Mouse (Mus musculus) MEL (cell line): Measurements from ENCODE around the gene Tmbim4.

Experiments used
- CHD1 ChIP-seq: IDR thresholded peaks from 2 replicates; pipeline ENCODE4 v1.6.1; 2012; ENCODE audit warnings: low read depth, mild to moderate bottlenecking, inconsistent platforms, low read length, improper control_type of control experiment
- CTCF ChIP-seq, 3 experiments: IDR thresholded peaks in 2 of 3; conservative IDR thresholded peaks in 1 of 3; 2 replicates each; pipeline ENCODE4 v1.5.1; 2011 to 2012; ENCODE audit warnings: low read length in 3 of 3, low read depth in 2 of 3, mild to moderate bottlenecking in 2 of 3, improper control_type of control experiment in 1 of 3, inconsistent platforms in 1 of 3, mixed read lengths in 1 of 3, moderate library complexity in 1 of 3; ENCODE audit not compliant: control insufficient read depth in 1 of 3, insufficient read depth in 1 of 3, poor library complexity in 1 of 3, severe bottlenecking in 1 of 3
- E2F4 ChIP-seq: IDR thresholded peaks from 2 replicates; pipeline ENCODE4 v1.6.1; 2011; ENCODE audit warnings: low read depth, low read length, improper control_type of control experiment, borderline replicate concordance
- EP300 ChIP-seq, 2 experiments: IDR thresholded peaks; 2 replicates each; pipeline ENCODE4 v1.6.1; 2011; ENCODE audit warnings: improper control_type of control experiment in 2 of 2, low read length in 2 of 2, low read depth in 1 of 2, mild to moderate bottlenecking in 1 of 2
- GATA1 ChIP-seq: IDR thresholded peaks from 2 replicates; pipeline ENCODE4 v1.6.1; 2011; ENCODE audit warnings: low read depth, low read length, improper control_type of control experiment
- HCFC1 ChIP-seq: IDR thresholded peaks from 2 replicates; pipeline ENCODE4 v1.6.1; 2012; ENCODE audit warnings: low read depth, mild to moderate bottlenecking, inconsistent platforms, low read length, improper control_type of control experiment, moderate library complexity
- JUND ChIP-seq: IDR thresholded peaks from 2 replicates; pipeline ENCODE4 v1.6.1; 2011; ENCODE audit warnings: low read depth, mild to moderate bottlenecking, improper control_type of control experiment, low read length
- MAFK ChIP-seq: IDR thresholded peaks from 2 replicates; pipeline ENCODE4 v1.6.1; 2011; ENCODE audit warnings: low read depth, mild to moderate bottlenecking, low read length, improper control_type of control experiment, borderline replicate concordance
- NRF1 ChIP-seq: IDR thresholded peaks from 2 replicates; pipeline ENCODE4 v1.6.1; 2014; ENCODE audit warnings: low read depth, mild to moderate bottlenecking, inconsistent platforms, low read length, improper control_type of control experiment, moderate library complexity; ENCODE audit not compliant: poor library complexity, insufficient read depth, severe bottlenecking
- POLR2A ChIP-seq, 2 experiments: IDR thresholded peaks; 2 replicates each; pipeline ENCODE4 v1.6.1; 2011 to 2012; ENCODE audit warnings: low read length in 2 of 2, mild to moderate bottlenecking in 2 of 2, control low read depth in 1 of 2, improper control_type of control experiment in 1 of 2, low read depth in 1 of 2, moderate library complexity in 1 of 2; ENCODE audit not compliant: control insufficient read depth in 1 of 2, insufficient read depth in 1 of 2, poor library complexity in 1 of 2
- RAD21 ChIP-seq: IDR thresholded peaks from 2 replicates; pipeline ENCODE4 v1.6.1; 2011; ENCODE audit warnings: mild to moderate bottlenecking, low read depth, low read length, improper control_type of control experiment
- SIN3A ChIP-seq: IDR thresholded peaks from 2 replicates; pipeline ENCODE4 v1.6.1; 2012; ENCODE audit warnings: low read length, improper control_type of control experiment, inconsistent platforms
- TBP ChIP-seq: IDR thresholded peaks from 2 replicates; pipeline ENCODE4 v1.8.0; 2011; ENCODE audit warnings: low read depth, low read length, improper control_type of control experiment
- ZC3H11A ChIP-seq: IDR thresholded peaks from 2 replicates; pipeline ENCODE4 v1.6.1; 2012; ENCODE audit warnings: low read depth, mild to moderate bottlenecking, inconsistent platforms, low read length, improper control_type of control experiment

- TF ChIP-seq CTCF (IDR thresholded peaks at IDR 0.05 in 2 of 3, conservative IDR thresholded peaks at IDR 0.05 in 1 of 3; ENCODE audit: control insufficient read depth in 1 of 3, insufficient read depth in 1 of 3, low read depth in 2 of 3, low read length in 3 of 3, poor library complexity in 1 of 3, severe bottlenecking in 1 of 3) (no peak), E2F4 (no peak), POLR2A (IDR thresholded peaks at IDR 0.05; ENCODE audit: control insufficient read depth in 1 of 2, insufficient read depth in 1 of 2, low read depth in 1 of 2, low read length in 2 of 2, poor library complexity in 1 of 2) (no peak), GATA1 (no peak), TBP (no peak), EP300 (IDR thresholded peaks at IDR 0.05; ENCODE audit: low read depth in 1 of 2, low read length in 2 of 2) (no peak), JUND (no peak), NRF1 (no peak), CHD1 (no peak), HCFC1 (no peak), ZC3H11A (no peak), MAFK (no peak), RAD21 (no peak), SIN3A (no peak)
These were observed 30.1 kb upstream of the Tmbim4 start for GRCm38 (mm10) chr10:120171340-120171739.
